Mouse (Mus musculus): ENCODE results near the gene Vwa7. TPM values are rescaled to one million over a fixed set of nuclear protein-coding genes. Genes with fewer than 3 reads are reported as not detected.

Gene Vwa7
- polyA plus RNA-seq, 1 experiment from 2014 or later = 0.21 TPM

- H3K4me2 ChIP-seq (replicated peaks) = no peak overlapping the region
- 0 out of 2 replicates have a peak overlapping the region, but pooled peaks have one; percentile 22 for H3K27ac ChIP-seq
These were observed 669 bp downstream of the Vwa7 start for GRCm38 (mm10) chr17:35016791-35017705.

GRCm38 (mm10) chr17:35017706-35018030 lies 1.3 kb downstream of the Vwa7 start:
- Histone ChIP-seq H3K4me1 (replicated peaks) (peaks cover 20% of the 10 kb centered on the region), H3K9me3 (no peaks in the 10 kb centered on the region), H3K27ac (no peak overlapping the region), H3K36me3 (peaks cover 36% of the 10 kb centered on the region), H3K4me2 (replicated peaks) (no peak overlapping the region), H3K4me3 (replicated peaks) (no peak overlapping the region), H3K27me3 (replicated peaks) (no peaks in the 10 kb centered on the region), H3K9ac (no peak overlapping the region)
- WGBS = 72% methylated on average over 14 of the region's 14 CpGs
- no peak for ATAC-seq

More at GRCm38 (mm10) chr17:35016791-35017705, 669 bp downstream of the Vwa7 start:
- H3K9ac ChIP-seq = 0 out of 2 replicates have a peak overlapping the region, but pooled peaks have one; percentile 20
- H3K9me3 ChIP-seq = no peaks in the 10 kb centered on the region
- H3K4me3 ChIP-seq (replicated peaks) = no peak overlapping the region
- no peaks in the 10 kb centered on the region for H3K27me3 ChIP-seq (replicated peaks)
- peaks cover 43% of the 10 kb centered on the region for H3K36me3 ChIP-seq
- WGBS = 75% methylated on average over 10 of the region's 10 CpGs
- H3K4me1 ChIP-seq (replicated peaks) = peaks cover 20% of the 10 kb centered on the region
- peak; percentile 0; the same call in 1 of the 2 replicates for ATAC-seq

GRCm38 (mm10) chr17:35018171-35018570 lies 1.8 kb downstream of the Vwa7 start:
- WGBS = 74% methylated on average over 3 of the region's 3 CpGs
- H3K36me3 ChIP-seq = peaks cover 32% of the 10 kb centered on the region
- no peak for ATAC-seq

GRCm38 (mm10) chr17:35019894-35020293 lies 3.5 kb downstream of the Vwa7 start:
- no peak overlapping the region for H3K9ac ChIP-seq

More at GRCm38 (mm10) chr17:35018171-35018570, 1.8 kb downstream of the Vwa7 start:
- no peaks in the 10 kb centered on the region for H3K9me3 ChIP-seq
- no peak overlapping the region for H3K4me3 ChIP-seq (replicated peaks)
- H3K27ac ChIP-seq = no peak overlapping the region
- H3K27me3 ChIP-seq (replicated peaks) = no peaks in the 10 kb centered on the region
- peaks cover 20% of the 10 kb centered on the region for H3K4me1 ChIP-seq (replicated peaks)
- H3K4me2 ChIP-seq (replicated peaks) = no peak overlapping the region
- H3K9ac ChIP-seq = no peak overlapping the region

GRCm38 (mm10) chr17:35020551-35020950 lies 4.2 kb downstream of the Vwa7 start:
- no peak overlapping the region for H3K4me2 ChIP-seq (replicated peaks)
- 84% methylated on average over 8 of the region's 8 CpGs for WGBS
- H3K4me3 ChIP-seq (replicated peaks) = no peak overlapping the region
- peaks cover 8% of the 10 kb centered on the region for H3K36me3 ChIP-seq
- ATAC-seq = no peak
- H3K9me3 ChIP-seq = no peaks in the 10 kb centered on the region
- H3K27me3 ChIP-seq (replicated peaks) = no peaks in the 10 kb centered on the region
- H3K9ac ChIP-seq = no peak overlapping the region
- H3K4me1 ChIP-seq (replicated peaks) = peaks cover 38% of the 10 kb centered on the region
- no peak overlapping the region for H3K27ac ChIP-seq

More at GRCm38 (mm10) chr17:35019894-35020293, 3.5 kb downstream of the Vwa7 start:
- ATAC-seq = no peak
- Histone ChIP-seq H3K27me3 (replicated peaks) (no peaks in the 10 kb centered on the region), H3K4me1 (replicated peaks) (peaks cover 34% of the 10 kb centered on the region), H3K4me2 (replicated peaks) (no peak overlapping the region), H3K36me3 (peaks cover 15% of the 10 kb centered on the region), H3K27ac (no peak overlapping the region), H3K9me3 (no peaks in the 10 kb centered on the region), H3K4me3 (replicated peaks) (no peak overlapping the region)
- 81% methylated on average over 11 of the region's 11 CpGs for WGBS

GRCm38 (mm10) chr17:35021163-35021808 lies 4.9 kb downstream of the Vwa7 start:
- ATAC-seq = peak; percentile 24

GRCm38 (mm10) chr17:35021842-35022477 lies 5.6 kb downstream of the Vwa7 start:
- H3K27ac ChIP-seq = no peak overlapping the region; the same call in 1 of the 2 replicates
- no peak overlapping the region for H3K4me2 ChIP-seq (replicated peaks)
- no peaks in the 10 kb centered on the region for H3K9me3 ChIP-seq
- no peaks in the 10 kb centered on the region for H3K36me3 ChIP-seq
- H3K4me3 ChIP-seq (replicated peaks) = no peak overlapping the region
- 41% methylated on average over 6 of the region's 6 CpGs for WGBS
- H3K4me1 ChIP-seq (replicated peaks) = peaks cover 36% of the 10 kb centered on the region
- ATAC-seq = peak; percentile 39; the same call in 1 of the 2 replicates
- H3K27me3 ChIP-seq (replicated peaks) = no peaks in the 10 kb centered on the region
- no peak overlapping the region for H3K9ac ChIP-seq

More at GRCm38 (mm10) chr17:35021163-35021808, 4.9 kb downstream of the Vwa7 start:
- Histone ChIP-seq H3K4me1 (replicated peaks) (peaks cover 39% of the 10 kb centered on the region), H3K9me3 (no peaks in the 10 kb centered on the region), H3K36me3 (peaks cover 1% of the 10 kb centered on the region; the same call in 1 of the 2 replicates), H3K4me3 (replicated peaks) (no peak overlapping the region), H3K27ac (no peak overlapping the region), H3K27me3 (replicated peaks) (no peaks in the 10 kb centered on the region), H3K9ac (no peak overlapping the region), H3K4me2 (replicated peaks) (peak overlapping the region; percentile 35)
- WGBS = 14% methylated on average over 17 of the region's 17 CpGs

GRCm38 (mm10) chr17:35022541-35023060 lies 6.2 kb downstream of the Vwa7 start:
- H3K36me3 ChIP-seq = no peaks in the 10 kb centered on the region
- no peak overlapping the region for H3K9ac ChIP-seq
- no peaks in the 10 kb centered on the region for H3K27me3 ChIP-seq (replicated peaks)
- H3K27ac ChIP-seq = no peak overlapping the region
- H3K4me2 ChIP-seq (replicated peaks) = no peak overlapping the region
- peaks cover 37% of the 10 kb centered on the region for H3K4me1 ChIP-seq (replicated peaks)
- no peak overlapping the region for H3K4me3 ChIP-seq (replicated peaks)
- no peak for ATAC-seq
- WGBS = 94% methylated on average over 8 of the region's 8 CpGs
- no peaks in the 10 kb centered on the region for H3K9me3 ChIP-seq

- H3K4me1 ChIP-seq (replicated peaks) = peaks cover 39% of the 10 kb centered on the region
- ATAC-seq = no peak
- no peaks in the 10 kb centered on the region for H3K27me3 ChIP-seq (replicated peaks)
- no peak overlapping the region for H3K27ac ChIP-seq
- H3K4me3 ChIP-seq (replicated peaks) = no peak overlapping the region
- WGBS = 86% methylated on average over 5 of the region's 5 CpGs
- no peak overlapping the region for H3K9ac ChIP-seq
- H3K4me2 ChIP-seq (replicated peaks) = no peak overlapping the region
- no peaks in the 10 kb centered on the region for H3K9me3 ChIP-seq
- H3K36me3 ChIP-seq = no peaks in the 10 kb centered on the region
These were observed 6.8 kb downstream of the Vwa7 start for GRCm38 (mm10) chr17:35023221-35023620.

GRCm38 (mm10) chr17:35023756-35024155 lies 7.4 kb downstream of the Vwa7 start:
- no peak overlapping the region for H3K4me3 ChIP-seq (replicated peaks)
- H3K27ac ChIP-seq = no peak overlapping the region
- 0 out of 2 replicates have a peak overlapping the region, but pooled peaks have one; percentile 26 for H3K9ac ChIP-seq
- H3K36me3 ChIP-seq = no peaks in the 10 kb centered on the region
- H3K4me2 ChIP-seq (replicated peaks) = no peak overlapping the region
- H3K27me3 ChIP-seq (replicated peaks) = no peaks in the 10 kb centered on the region
- H3K9me3 ChIP-seq = no peaks in the 10 kb centered on the region
- peaks cover 43% of the 10 kb centered on the region for H3K4me1 ChIP-seq (replicated peaks)
- ATAC-seq = peak; percentile 51
- 47% methylated on average over 4 of the region's 4 CpGs for WGBS

- H3K27me3 ChIP-seq (replicated peaks) = no peaks in the 10 kb centered on the region
- no peaks in the 10 kb centered on the region for H3K36me3 ChIP-seq
- H3K9ac ChIP-seq = peak overlapping the region; percentile 26; the same call in 1 of the 2 replicates
- H3K4me3 ChIP-seq (replicated peaks) = no peak overlapping the region
- no peaks in the 10 kb centered on the region for H3K9me3 ChIP-seq
- no peak for ATAC-seq
- WGBS = 71% methylated on average over 13 of the region's 13 CpGs
- no peak overlapping the region for H3K27ac ChIP-seq
- no peak overlapping the region for H3K4me2 ChIP-seq (replicated peaks)
- H3K4me1 ChIP-seq (replicated peaks) = peaks cover 47% of the 10 kb centered on the region
These were observed 7.9 kb downstream of the Vwa7 start for GRCm38 (mm10) chr17:35024261-35024660.
